Mouse (Mus musculus) forebrain, embryonic 14.5 days (tissue): ENCODE data around the gene Gm21987. TPM values are rescaled to one million over a fixed set of nuclear protein-coding genes. Genes with fewer than 3 reads are reported as not detected.

Source experiments
- ATAC-seq: fragments of 200-750 bp; cut with Nextera tagmentation; 2 replicates; pipeline ENCODE4 v1.8.0; 2017; ENCODE audit warnings: mild to moderate bottlenecking, moderate library complexity
- DNase-seq: peaks from one replicate; pipeline ENCODE4 v3.0.0-alpha.2; 2015; ENCODE audit warnings: low spot score
- H3K27ac ChIP-seq: fragments of 300-500 bp; sonication (generic); 2 replicates; pipeline ENCODE4 v1.5.1; 2014; ENCODE audit warnings: low read depth, mild to moderate bottlenecking, control low read depth, low read length, moderate library complexity
- H3K27me3 ChIP-seq: fragments of 300-500 bp; sonication (generic); replicated peaks from 2 replicates; pipeline ENCODE4 v1.6.1; 2014; ENCODE audit warnings: low read length, control low read depth, mixed read lengths; ENCODE audit not compliant: control insufficient read depth, insufficient read depth
- H3K36me3 ChIP-seq: fragments of 300-500 bp; sonication (generic); 2 replicates; pipeline ENCODE4 v1.6.1; 2014; ENCODE audit warnings: low read length, control low read depth; ENCODE audit not compliant: control insufficient read depth, insufficient read depth
- H3K4me1 ChIP-seq: fragments of 300-500 bp; sonication (generic); 2 replicates; pipeline ENCODE4 v1.6.1; 2014; ENCODE audit warnings: antibody characterized with exemption, low read length, control low read depth; ENCODE audit not compliant: control insufficient read depth, insufficient read depth
- H3K4me2 ChIP-seq: fragments of 300-500 bp; sonication (generic); 2 replicates; pipeline ENCODE4 v1.6.1; 2014; ENCODE audit warnings: mild to moderate bottlenecking, control low read depth, low read length
- H3K4me3 ChIP-seq: fragments of 300-500 bp; sonication (generic); 2 replicates; pipeline ENCODE4 v1.5.1; 2014; ENCODE audit warnings: low read depth, low read length, control low read depth
- H3K9ac ChIP-seq: fragments of 300-500 bp; sonication (generic); 2 replicates; pipeline ENCODE4 v1.6.1; 2014; ENCODE audit warnings: mild to moderate bottlenecking, low read length, control low read depth, moderate library complexity
- H3K9me3 ChIP-seq: fragments of 300-500 bp; sonication (generic); replicated peaks from 2 replicates; pipeline ENCODE4 v1.6.1; 2016; ENCODE audit warnings: low read length, control low read depth, mixed read lengths; ENCODE audit not compliant: control insufficient read depth
- WGBS: fragments of 180-500 bp; shearing (Covaris S2); extraction: QIAGEN DNeasy Blood & Tissue Kit; methylation state at CpG from one replicate; pipeline ENCODE4 v1.1.7; 2014; 5-methylcytosine and 5-hydroxymethylcytosine counted together
- polyA plus RNA-seq: library from polyadenylated mRNA; unstranded; fragments of >200 nt; fragmentation: Nextera tagmentation; extraction: Ambion mirVana; gene quantifications from 2 replicates; pipeline ENCODE4 v1.2.1, GENCODE M21; 2014

The Gm21987 gene
- polyA plus RNA-seq, 1 experiment from 2014 or later, result not detected

DNA sequence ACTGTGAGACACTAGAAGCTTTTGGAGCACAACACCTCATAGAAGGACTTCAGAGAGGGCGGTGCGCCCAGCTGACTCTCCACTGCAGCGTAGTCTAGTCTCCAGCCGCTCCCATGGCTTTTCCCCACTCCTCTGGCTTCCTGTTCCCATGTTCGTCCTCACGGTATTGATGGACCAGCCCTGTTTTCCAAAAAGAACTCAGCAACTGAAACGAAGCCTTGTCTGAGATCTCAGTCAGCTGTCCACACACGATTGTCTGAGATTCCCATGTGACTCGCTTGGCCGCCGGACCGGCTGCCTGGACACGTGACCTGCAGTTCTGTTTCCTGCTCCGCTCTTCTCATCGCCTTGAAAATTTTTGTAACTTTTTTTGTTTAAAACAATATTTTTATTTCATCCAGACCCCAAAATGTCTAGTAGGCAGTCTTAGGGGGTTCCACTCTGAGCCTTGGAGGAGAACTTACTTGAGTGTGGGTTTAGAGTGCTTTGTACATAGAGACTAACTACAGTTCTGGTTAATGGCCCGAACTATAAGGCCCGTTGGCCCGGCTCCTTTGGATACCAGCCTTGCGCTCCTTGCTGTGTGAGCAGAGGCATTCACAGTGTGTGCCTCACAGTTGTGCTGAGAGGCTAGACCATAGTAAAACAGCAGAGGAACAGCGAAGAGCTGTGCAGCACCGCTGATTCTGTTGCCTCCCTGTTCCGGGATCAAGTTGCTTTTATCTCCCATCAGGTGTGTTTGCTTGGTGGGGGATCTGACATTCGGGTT, 45.5 kb downstream of the Gm21987 start:
- no peaks in the 10 kb centered on the region for H3K4me1 ChIP-seq
- H3K4me2 ChIP-seq, result no peak overlapping the region
- H3K27me3 ChIP-seq, result no peaks in the 10 kb centered on the region
- no peak overlapping the region for H3K9ac ChIP-seq
- 82% methylated on average over 23 of the region's 23 CpGs for WGBS
- no peak for DNase-seq
- no peaks in the 10 kb centered on the region for H3K9me3 ChIP-seq
- no peaks in the 10 kb centered on the region for H3K36me3 ChIP-seq
- ATAC-seq, result no peak
- no peak overlapping the region for H3K4me3 ChIP-seq
- no peak overlapping the region for H3K27ac ChIP-seq

DNA sequence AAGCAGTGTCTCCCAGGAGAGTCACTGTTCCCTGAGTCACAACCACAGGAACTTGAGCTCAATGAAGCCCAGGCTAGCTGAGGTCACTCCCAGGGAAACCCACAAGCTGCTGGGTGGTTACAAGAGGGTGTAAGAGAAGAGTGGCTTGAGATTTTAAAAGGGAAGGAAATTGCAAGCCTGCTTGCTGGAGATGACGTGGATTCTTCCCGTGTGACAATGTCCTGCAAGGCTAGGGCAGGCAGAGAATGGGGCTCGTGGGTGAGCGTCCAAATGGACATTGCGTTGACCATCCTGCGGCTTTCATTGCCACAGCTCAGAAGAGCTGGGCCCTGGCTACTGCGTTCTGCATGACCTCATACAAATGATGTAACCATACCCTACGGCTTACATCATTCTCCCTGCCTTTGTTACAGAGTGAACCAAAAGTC, 47.4 kb downstream of the Gm21987 start:
- H3K9ac ChIP-seq, result no peak overlapping the region
- ATAC-seq, result no peak
- no peak overlapping the region for H3K4me2 ChIP-seq
- no peaks in the 10 kb centered on the region for H3K27me3 ChIP-seq
- H3K4me1 ChIP-seq, result peaks cover 2% of the 10 kb centered on the region; the same call in 1 of the 2 replicates
- no peak overlapping the region for H3K4me3 ChIP-seq
- no peaks in the 10 kb centered on the region for H3K9me3 ChIP-seq
- no peak overlapping the region for H3K27ac ChIP-seq
- H3K36me3 ChIP-seq, result no peaks in the 10 kb centered on the region
- no peak for DNase-seq
- WGBS, result 89% methylated on average over 8 of the region's 8 CpGs

DNA sequence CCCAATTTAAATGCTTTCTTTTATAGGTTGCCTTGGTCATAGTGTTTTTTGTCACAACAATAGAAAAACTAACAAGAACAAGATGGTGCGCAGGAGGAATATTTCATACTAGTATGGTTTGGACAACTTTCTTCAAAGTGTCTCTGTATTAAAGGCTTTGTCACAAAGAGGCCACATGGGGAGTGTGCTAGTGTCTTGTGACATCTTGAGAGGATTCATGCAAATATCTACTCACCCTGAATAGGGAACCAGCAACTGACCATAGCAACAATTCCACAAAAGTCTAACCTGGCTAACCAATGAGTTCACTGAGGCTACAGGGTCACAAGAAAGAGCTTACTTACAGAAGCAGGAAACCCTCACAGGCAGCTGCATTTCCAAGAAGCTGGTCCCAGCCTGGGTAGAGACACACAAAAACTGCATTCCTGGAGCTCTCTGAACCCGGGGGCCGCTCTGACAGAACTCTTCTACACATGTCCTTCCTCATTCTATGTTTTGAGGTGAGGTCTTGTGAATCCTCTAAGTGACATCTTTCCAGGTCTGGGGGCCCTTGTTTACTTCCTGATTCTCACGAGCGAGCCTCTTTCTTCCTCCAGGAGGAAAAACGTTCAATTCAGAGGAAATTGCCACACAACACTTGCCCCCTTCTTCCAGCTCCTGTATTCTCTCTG, 48.4 kb downstream of the Gm21987 start:
- no peak overlapping the region for H3K4me2 ChIP-seq
- peaks cover 8% of the 10 kb centered on the region; the same call in 1 of the 2 replicates for H3K4me1 ChIP-seq
- H3K36me3 ChIP-seq, result no peaks in the 10 kb centered on the region
- H3K27ac ChIP-seq, result no peak overlapping the region
- H3K9ac ChIP-seq, result no peak overlapping the region
- no peak for DNase-seq
- 76% methylated on average over 6 of the region's 6 CpGs for WGBS
- ATAC-seq, result no peak
- no peaks in the 10 kb centered on the region for H3K9me3 ChIP-seq
- no peaks in the 10 kb centered on the region for H3K27me3 ChIP-seq
- H3K4me3 ChIP-seq, result no peak overlapping the region

DNA sequence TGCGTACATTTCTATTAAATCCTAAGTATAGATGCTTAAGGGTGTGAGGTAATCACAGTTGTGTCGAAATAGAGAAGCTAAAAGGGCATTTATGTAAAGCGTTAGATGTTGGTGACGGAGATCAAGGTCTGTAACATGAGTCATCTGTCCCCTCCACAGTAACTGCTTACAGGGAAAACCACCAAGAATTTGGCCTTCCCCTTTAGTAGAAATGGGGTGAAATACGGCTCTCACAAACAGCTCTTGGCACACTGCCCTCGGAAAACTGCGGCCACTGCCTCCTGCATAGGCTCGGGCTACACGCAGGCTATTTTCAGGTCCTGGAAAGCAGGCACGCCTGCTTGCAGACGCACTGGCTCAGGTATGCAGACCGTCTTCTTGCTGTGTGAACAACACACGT, 49.3 kb downstream of the Gm21987 start:
- no peak for ATAC-seq
- H3K4me1 ChIP-seq, result peaks cover 8% of the 10 kb centered on the region; the same call in 1 of the 2 replicates
- H3K27me3 ChIP-seq, result no peaks in the 10 kb centered on the region
- no peak overlapping the region for H3K9ac ChIP-seq
- no peaks in the 10 kb centered on the region for H3K36me3 ChIP-seq
- no peaks in the 10 kb centered on the region for H3K9me3 ChIP-seq
- no peak overlapping the region for H3K4me3 ChIP-seq
- H3K27ac ChIP-seq, result no peak overlapping the region
- WGBS, result 75% methylated on average over 13 of the region's 13 CpGs
- DNase-seq, result peak; percentile 14
- H3K4me2 ChIP-seq, result no peak overlapping the region

DNA sequence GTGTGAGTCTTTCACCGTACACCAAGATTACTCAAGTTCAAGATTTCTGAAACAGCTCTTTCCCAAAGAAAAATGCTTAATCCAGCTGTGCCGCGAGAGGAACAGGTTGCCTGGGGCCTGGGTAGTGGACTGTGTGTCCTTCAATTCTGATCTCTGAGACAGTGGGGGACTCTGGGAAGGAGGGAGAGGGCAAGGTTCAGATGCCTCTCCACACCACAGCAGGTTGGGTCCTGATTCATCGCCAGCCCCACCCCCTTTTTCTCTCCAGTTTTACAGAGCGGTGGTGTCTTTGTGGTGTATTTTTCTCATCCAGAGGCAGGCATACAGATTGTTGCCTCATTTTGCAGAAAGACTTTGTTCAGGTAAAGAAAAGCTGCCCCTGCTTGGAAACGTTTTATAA, 51.4 kb downstream of the Gm21987 start:
- DNase-seq (no peak), ATAC-seq (no peak)
- Histone ChIP-seq H3K27ac (no peak overlapping the region), H3K4me2 (no peak overlapping the region), H3K27me3 (no peaks in the 10 kb centered on the region), H3K9ac (no peak overlapping the region), H3K9me3 (no peaks in the 10 kb centered on the region), H3K4me3 (no peak overlapping the region), H3K4me1 (peaks cover 8% of the 10 kb centered on the region; the same call in 1 of the 2 replicates), H3K36me3 (no peaks in the 10 kb centered on the region)
- WGBS, result 84% methylated on average over 6 of the region's 6 CpGs

DNA sequence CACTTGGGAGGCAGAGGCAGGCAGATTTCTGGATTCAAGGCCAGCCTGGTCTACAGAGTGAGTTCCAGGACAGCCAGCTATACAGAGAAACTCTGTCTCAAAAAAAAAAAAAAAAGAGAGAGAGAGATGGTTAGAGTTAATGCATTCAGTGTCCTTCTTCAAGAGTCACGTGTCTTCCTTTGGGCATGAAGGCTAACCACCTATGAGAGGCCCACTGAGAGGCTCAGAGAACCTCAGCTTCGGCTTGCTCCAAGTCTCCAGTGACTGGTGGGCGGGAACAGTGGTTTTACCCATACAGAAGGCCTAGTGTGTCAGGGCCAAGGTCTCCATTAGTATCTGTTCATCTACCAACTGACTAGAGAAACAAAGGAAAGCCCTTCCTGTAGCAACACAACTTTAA, 52.2 kb downstream of the Gm21987 start:
- no peak overlapping the region for H3K4me3 ChIP-seq

DNA sequence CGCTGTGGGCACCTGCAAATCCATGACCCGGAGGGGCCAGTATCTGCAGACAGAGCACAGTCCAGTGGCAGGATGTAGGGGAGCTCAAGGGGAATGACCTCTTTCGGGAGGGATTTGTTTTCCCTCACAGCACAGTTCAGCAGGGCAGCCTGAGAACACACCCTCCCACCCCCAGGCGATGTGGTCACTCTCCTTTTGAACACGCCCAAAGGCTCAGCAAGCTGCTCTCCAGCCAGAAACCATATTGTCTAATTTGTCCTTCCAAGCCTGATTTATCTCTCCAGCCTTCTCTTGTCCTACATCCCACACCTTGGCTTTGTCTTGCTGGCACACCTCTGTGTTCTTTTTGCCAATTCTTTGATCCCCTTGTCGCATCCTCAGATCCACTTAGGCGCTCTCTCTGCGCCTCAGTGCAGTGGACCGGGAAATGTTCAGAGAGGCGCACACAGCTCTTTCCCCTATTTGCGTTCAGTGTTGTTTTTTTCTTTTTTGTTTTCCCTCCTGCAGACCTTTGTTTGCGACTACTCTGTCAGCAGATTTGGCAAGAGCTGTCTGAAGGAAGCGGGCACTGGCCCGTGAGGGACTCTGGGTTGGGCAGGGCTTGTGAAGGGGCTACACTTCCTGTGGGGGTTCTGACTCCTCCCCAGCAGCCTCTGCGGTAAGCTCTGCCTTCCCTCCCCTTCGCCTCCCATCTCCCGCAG, 52.8 kb downstream of the Gm21987 start:
- H3K36me3 ChIP-seq, result no peaks in the 10 kb centered on the region
- H3K4me2 ChIP-seq, result peak overlapping the region; percentile 64
- WGBS, result 8% methylated on average over 17 of the region's 17 CpGs
- H3K9ac ChIP-seq, result peak overlapping the region; percentile 64
- peaks cover 8% of the 10 kb centered on the region; the same call in 1 of the 2 replicates for H3K4me1 ChIP-seq
- peak overlapping the region; percentile 16 for H3K4me3 ChIP-seq
- DNase-seq (peak; percentile 85), ATAC-seq (peak; percentile 98)
- no peaks in the 10 kb centered on the region for H3K9me3 ChIP-seq
- peak overlapping the region; percentile 65; the same call in 1 of the 2 replicates for H3K27ac ChIP-seq
- no peaks in the 10 kb centered on the region for H3K27me3 ChIP-seq

More for the DNA sequence above, 52.2 kb downstream of the Gm21987 start:
- DNase-seq, result no peak
- ATAC-seq, result 0 out of 2 replicates have a peak, but pooled peaks have one; percentile 6
- Histone ChIP-seq H3K27me3 (no peaks in the 10 kb centered on the region), H3K9ac (peak overlapping the region; percentile 64; the same call in 1 of the 2 replicates), H3K27ac (no peak overlapping the region), H3K4me2 (peak overlapping the region; percentile 64), H3K9me3 (no peaks in the 10 kb centered on the region), H3K4me1 (peaks cover 8% of the 10 kb centered on the region; the same call in 1 of the 2 replicates), H3K36me3 (no peaks in the 10 kb centered on the region)
- WGBS, result 76% methylated on average over 3 of the region's 3 CpGs

DNA sequence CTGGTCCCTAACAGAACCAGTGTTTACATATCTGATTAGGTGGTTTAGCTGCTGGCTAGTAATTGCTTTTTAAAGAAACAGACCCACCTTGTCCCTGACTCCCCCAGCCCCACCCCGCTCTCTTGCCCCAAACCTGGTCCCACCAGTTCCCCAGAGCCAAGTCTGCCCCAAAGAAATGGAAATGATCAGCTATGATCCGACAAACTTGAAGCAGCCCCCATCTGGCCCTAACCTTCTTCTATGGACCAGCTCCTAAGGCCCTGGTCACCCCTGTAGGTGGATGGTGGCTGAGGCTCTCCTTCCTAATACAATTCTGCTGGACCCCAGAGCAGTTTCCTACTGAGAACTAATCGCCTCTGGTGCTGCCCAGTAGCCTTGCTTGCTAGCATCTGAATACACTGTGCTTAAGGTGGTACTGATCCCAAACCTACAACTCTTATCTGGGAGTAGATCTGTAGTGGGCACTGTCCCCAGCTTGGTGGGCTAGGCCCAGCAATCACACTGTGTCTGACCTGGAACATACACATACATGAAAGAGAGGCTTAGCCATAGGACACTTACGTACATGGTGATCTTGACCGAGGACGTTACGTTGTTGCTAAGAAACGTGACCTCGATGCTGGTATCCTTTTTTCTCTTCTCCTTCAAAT, 53.6 kb downstream of the Gm21987 start:
- no peak for ATAC-seq
- Histone ChIP-seq H3K9ac (peak overlapping the region; percentile 64), H3K27ac (peak overlapping the region; percentile 41; the same call in 1 of the 2 replicates), H3K4me1 (peaks cover 8% of the 10 kb centered on the region; the same call in 1 of the 2 replicates), H3K36me3 (no peaks in the 10 kb centered on the region), H3K4me3 (no peak overlapping the region), H3K9me3 (no peaks in the 10 kb centered on the region), H3K27me3 (no peaks in the 10 kb centered on the region), H3K4me2 (peak overlapping the region; percentile 64)
- DNase-seq, result no peak
- 76% methylated on average over 9 of the region's 9 CpGs for WGBS
